Mouse (Mus musculus) c-Kit-positive CD71-positive TER-119-negative erythroid progenitor cells, embryonic 14.5 days (primary cell): ENCODE results near the gene Irgq.
"Not testable (repeated sequence)": the region's sequence is repeated elsewhere in the genome, so short reads cannot be mapped to it uniquely, and the experiment has no call there.

Experiments
- DNase-seq: peaks from one replicate; pipeline ENCODE4 v3.0.0-alpha.2; 2013; ENCODE audit warnings: low read depth

Irgq gene

GRCm38 (mm10) chr7:24516319-24516718, 14.2 kb upstream of the Irgq start:
- peak; percentile 32 for DNase-seq

GRCm38 (mm10) chr7:24517077-24517476, 13.4 kb upstream of the Irgq start:
- DNase-seq: no peak

- DNase-seq: no peak
Observed at GRCm38 (mm10) chr7:24517654-24518053, 12.8 kb upstream of the Irgq start.

- no peak for DNase-seq
Observed at GRCm38 (mm10) chr7:24519130-24519529, 11.4 kb upstream of the Irgq start.

GRCm38 (mm10) chr7:24520054-24520453, 10.4 kb upstream of the Irgq start:
- DNase-seq: not testable (repeated sequence)

GRCm38 (mm10) chr7:24522805-24523204, 7.7 kb upstream of the Irgq start:
- DNase-seq: no peak

- DNase-seq: no peak
Observed at GRCm38 (mm10) chr7:24523723-24524122, 6.8 kb upstream of the Irgq start.

GRCm38 (mm10) chr7:24524978-24525377, 5.5 kb upstream of the Irgq start:
- no peak for DNase-seq

- DNase-seq: no peak
Observed at GRCm38 (mm10) chr7:24525686-24526420, 4.6 kb upstream of the Irgq start.

GRCm38 (mm10) chr7:24528861-24529260, 1.6 kb upstream of the Irgq start:
- no peak for DNase-seq

- peak; percentile 24 for DNase-seq
Observed at GRCm38 (mm10) chr7:24529580-24529979, 909 bp upstream of the Irgq start.

GRCm38 (mm10) chr7:24531211-24531971, 902 bp downstream of the Irgq start:
- DNase-seq: peak; percentile 37

GRCm38 (mm10) chr7:24533031-24533571, 2.6 kb downstream of the Irgq start:
- DNase-seq: no peak

- DNase-seq: no peak
Observed at GRCm38 (mm10) chr7:24533806-24534205, 3.3 kb downstream of the Irgq start.

- DNase-seq: no peak
Observed at GRCm38 (mm10) chr7:24534301-24534700, 3.8 kb downstream of the Irgq start.

GRCm38 (mm10) chr7:24537081-24537480, 6.6 kb downstream of the Irgq start:
- DNase-seq: no peak

GRCm38 (mm10) chr7:24537591-24537990, 7.1 kb downstream of the Irgq start:
- DNase-seq: no peak

- no peak for DNase-seq
Observed at GRCm38 (mm10) chr7:24538154-24538553, 7.7 kb downstream of the Irgq start.

GRCm38 (mm10) chr7:24538701-24539100, 8.2 kb downstream of the Irgq start:
- DNase-seq: no peak

- no peak for DNase-seq
Observed at GRCm38 (mm10) chr7:24539686-24540085, 9.2 kb downstream of the Irgq start.

GRCm38 (mm10) chr7:24544506-24544905, 14.0 kb downstream of the Irgq start:
- DNase-seq: peak; percentile 31

GRCm38 (mm10) chr7:24546068-24546614, 15.7 kb downstream of the Irgq start, which contains the start of the genes Pinlyp and Xrcc1:
Gene Pinlyp, minus strand, starts transcription at chr7:24546118.
Gene Xrcc1, plus strand, starts transcription at chr7:24546289.
- no peak for DNase-seq
